Mouse (Mus musculus): Measurements from ENCODE around the gene Mdm4.

GRCm38 (mm10) chr1:132947811-132948210, 82.5 kb downstream of the Mdm4 start:
- TF ChIP-seq FLI1 (IDR thresholded peaks at IDR 0.05; ENCODE audit: low read length) (no peak), GATA1 (IDR thresholded peaks at IDR 0.05; ENCODE audit: borderline replicate concordance, low read length) (no peak)

Measured in megakaryocyte, embryonic 14.5 days (primary cell).